Mouse (Mus musculus) G1E (cell line): ENCODE measurements around the gene Fam83c. TPM values are rescaled to one million over a fixed set of nuclear protein-coding genes. Genes with fewer than 3 reads are reported as not detected.

Experiments
- ATAC-seq: 2 replicates; pipeline ENCODE4 v1.8.0; 2016; ENCODE audit warnings: mild to moderate bottlenecking; ENCODE audit not compliant: insufficient number of reproducible peaks, poor library complexity, low FRiP score, severe bottlenecking; ENCODE audit errors: extremely low read depth
- DNase-seq: peaks from one replicate; pipeline ENCODE4 v3.0.0; 2012; ENCODE audit warnings: low spot score
- H3K27me3 ChIP-seq: 2 replicates; pipeline ENCODE4 v1.6.1; 2012; ENCODE audit warnings: mild to moderate bottlenecking, low read length, inconsistent platforms; ENCODE audit not compliant: insufficient read depth
- H3K36me3 ChIP-seq: replicated peaks from 2 replicates; pipeline ENCODE3; 2012; ENCODE audit warnings: mild to moderate bottlenecking, inconsistent platforms
- H3K4me1 ChIP-seq: 2 replicates; pipeline ENCODE4 v1.6.1; 2012; ENCODE audit warnings: low read depth, low read length, inconsistent platforms, mixed read lengths; ENCODE audit not compliant: insufficient read depth
- H3K4me3 ChIP-seq: 2 replicates; pipeline ENCODE4 v1.5.1; 2012; ENCODE audit warnings: low read depth, mild to moderate bottlenecking, inconsistent platforms, low read length, moderate library complexity, mixed read lengths
- H3K9me3 ChIP-seq: replicated peaks from 2 replicates; pipeline ENCODE4 v1.6.1; 2012; ENCODE audit warnings: inconsistent platforms
- CTCF ChIP-seq: IDR thresholded peaks from 2 replicates; pipeline ENCODE4 v1.5.1; 2012; ENCODE audit warnings: low read depth, low read length, inconsistent platforms, mixed read lengths
- GATA1 ChIP-seq: IDR thresholded peaks from 2 replicates; pipeline ENCODE4 v1.6.1; 2012; ENCODE audit warnings: borderline replicate concordance, low read length, inconsistent platforms, mixed read lengths
- GATA2 ChIP-seq: IDR thresholded peaks from 2 replicates; pipeline ENCODE4 v1.6.1; 2012; ENCODE audit warnings: low read depth, low read length, inconsistent platforms, borderline replicate concordance
- POLR2AphosphoS5 ChIP-seq: IDR thresholded peaks from 2 replicates; pipeline ENCODE4 v1.6.1; 2012; ENCODE audit warnings: low read depth, low read length, inconsistent platforms; ENCODE audit not compliant: insufficient replicate concordance
- TAL1 ChIP-seq: conservative IDR thresholded peaks from 2 replicates; pipeline ENCODE4 v1.6.1; 2012; ENCODE audit warnings: low read depth, low read length, inconsistent platforms, mixed read lengths
- polyA plus RNA-seq: library from polyadenylated mRNA; stranded (reverse); fragments of >175 nt; gene quantifications from 2 replicates; pipeline ENCODE4 v1.2.3, GENCODE M21; 2012
- total RNA-seq, 2 experiments: library from RNA; stranded (forward) in 1 of 2; stranded (reverse) in 1 of 2; fragments of 200-1000 nt in 1 of 2; fragments of >200 nt in 1 of 2; fragmentation: Nextera tagmentation in 1 of 2; gene quantifications; 2 replicates each; pipeline ENCODE4 v1.2.3; 2014 to 2017

Gene Fam83c
- total and polyA plus RNA-seq, 3 experiments, result 0.22 TPM; not detected in 2

- ATAC-seq, result no peak
- no peak overlapping the region for H3K4me3 ChIP-seq
- DNase-seq, result no peak
- peaks cover 59% of the 10 kb centered on the region for H3K27me3 ChIP-seq
- TF ChIP-seq POLR2AphosphoS5, result no peak
- no peaks in the 10 kb centered on the region for H3K36me3 ChIP-seq
- no peaks in the 10 kb centered on the region; the same call in 1 of the 2 replicates for H3K4me1 ChIP-seq
- H3K9me3 ChIP-seq, result no peaks in the 10 kb centered on the region
These were observed 29.3 kb downstream of the Fam83c start for GRCm38 (mm10) chr2:155805231-155805924.

GRCm38 (mm10) chr2:155804053-155804452 is 30.6 kb downstream of the Fam83c start:
- Histone ChIP-seq H3K4me3 (no peak overlapping the region), H3K9me3 (no peaks in the 10 kb centered on the region), H3K36me3 (no peaks in the 10 kb centered on the region), H3K27me3 (peaks cover 58% of the 10 kb centered on the region), H3K4me1 (no peaks in the 10 kb centered on the region; the same call in 1 of the 2 replicates)
- ATAC-seq, result no peak
- no peak for DNase-seq
- TF ChIP-seq GATA2, result no peak
- TF ChIP-seq POLR2AphosphoS5, result no peak
- no peak for TF ChIP-seq GATA1
- no peak for TF ChIP-seq TAL1
- TF ChIP-seq CTCF, result no peak

- Histone ChIP-seq H3K4me1 (no peaks in the 10 kb centered on the region), H3K4me3 (no peak overlapping the region), H3K27me3 (peaks cover 58% of the 10 kb centered on the region), H3K36me3 (no peaks in the 10 kb centered on the region), H3K9me3 (no peaks in the 10 kb centered on the region)
- DNase-seq, result no peak
- ATAC-seq, result no peak
- TF ChIP-seq POLR2AphosphoS5 (no peak), GATA1 (no peak), CTCF (0 out of 2 replicates have a peak, but pooled peaks have one; percentile 17), TAL1 (no peak), GATA2 (no peak)
These were observed 31.9 kb downstream of the Fam83c start for GRCm38 (mm10) chr2:155802761-155803160.

- Histone ChIP-seq H3K9me3 (no peaks in the 10 kb centered on the region), H3K36me3 (no peaks in the 10 kb centered on the region), H3K27me3 (peaks cover 42% of the 10 kb centered on the region), H3K4me1 (no peaks in the 10 kb centered on the region), H3K4me3 (no peak overlapping the region)
- TF ChIP-seq GATA1 (no peak), POLR2AphosphoS5 (no peak), CTCF (no peak), GATA2 (no peak), TAL1 (no peak)
- no peak for DNase-seq
- no peak for ATAC-seq
These were observed 36.0 kb downstream of the Fam83c start for GRCm38 (mm10) chr2:155798613-155799012.

- H3K4me3 ChIP-seq, result no peak overlapping the region
- no peaks in the 10 kb centered on the region for H3K36me3 ChIP-seq
- DNase-seq (no peak), ATAC-seq (no peak)
- H3K9me3 ChIP-seq, result no peaks in the 10 kb centered on the region
- H3K27me3 ChIP-seq, result peaks cover 35% of the 10 kb centered on the region
- H3K4me1 ChIP-seq, result no peaks in the 10 kb centered on the region
- TF ChIP-seq TAL1 (no peak), CTCF (no peak), GATA2 (no peak), GATA1 (no peak), POLR2AphosphoS5 (no peak)
These were observed 39.8 kb downstream of the Fam83c start for GRCm38 (mm10) chr2:155794674-155795445.

GRCm38 (mm10) chr2:155792899-155793298 is 41.8 kb downstream of the Fam83c start:
- Histone ChIP-seq H3K4me3 (no peak overlapping the region), H3K9me3 (no peaks in the 10 kb centered on the region), H3K27me3 (peaks cover 34% of the 10 kb centered on the region), H3K36me3 (no peaks in the 10 kb centered on the region), H3K4me1 (no peaks in the 10 kb centered on the region)
- TF ChIP-seq GATA2, result no peak
- no peak for TF ChIP-seq CTCF
- no peak for TF ChIP-seq POLR2AphosphoS5
- TF ChIP-seq GATA1, result no peak
- no peak for TF ChIP-seq TAL1
- DNase-seq, result no peak
- no peak for ATAC-seq
